Comparison of ENCODE assay signal across 14 mouse cellular contexts in the genomic region with DNA sequence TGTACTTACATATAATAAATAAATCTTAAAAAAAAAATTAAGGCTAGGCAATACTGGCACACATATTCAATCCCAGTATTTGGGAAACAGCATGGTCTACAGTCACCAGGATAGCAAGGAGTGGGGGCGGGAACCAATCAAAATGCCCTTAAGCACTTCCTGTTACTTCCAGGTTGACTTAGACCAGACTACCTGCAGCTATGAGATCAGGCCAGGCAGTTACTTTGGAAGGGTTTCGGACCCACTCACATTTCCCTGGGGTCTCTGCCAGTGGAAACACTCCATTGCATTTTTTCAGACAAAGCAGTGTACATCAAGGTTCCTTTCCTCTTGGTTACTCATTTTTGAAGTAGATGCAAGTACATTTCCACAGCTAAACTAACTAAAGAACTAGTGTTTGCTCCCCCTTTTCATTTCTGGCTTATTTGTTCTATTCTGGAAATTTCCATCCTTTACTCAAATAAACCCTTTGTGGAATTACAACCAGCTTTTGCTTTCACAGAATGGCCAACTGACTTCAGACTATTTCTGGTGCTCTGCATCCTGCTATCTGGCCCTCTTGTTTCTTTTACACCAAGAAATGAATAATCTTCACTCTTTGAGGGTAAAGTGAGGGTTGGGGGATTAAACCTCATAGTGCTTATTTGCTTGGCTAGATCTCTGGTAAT. TPM values are rescaled to one million over a fixed set of nuclear protein-coding genes. Genes with fewer than 3 reads are reported as not detected.
DNase-seq lines count a peak whose midpoint lies in the region; ATAC-seq and TF ChIP-seq lines count a peak whose summit lies in the region.
"Had no signal": no experiment of that assay in that cellular context is flagged by ENCODE, and none has a peak within 500 bp of the region (broad histone marks: within the 10 kb centered on the region; RNA-seq: fewer than 3 reads in every experiment).

No protein-coding gene starts in this region.

- TF ChIP-seq CTCF in MEL (IDR thresholded peaks at IDR 0.05 in 2 of 3, conservative IDR thresholded peaks at IDR 0.05 in 1 of 3; ENCODE audit: control insufficient read depth in 1 of 3, insufficient read depth in 1 of 3, low read depth in 2 of 3, low read length in 3 of 3, poor library complexity in 1 of 3, severe bottlenecking in 1 of 3) = no peak
- no peak for TF ChIP-seq CTCF in lung, postnatal 0 days (IDR thresholded peaks at IDR 0.05)

- WGBS in hindbrain, embryonic 11.5 days = 86% methylated on average over 2 of the region's 2 CpGs
- WGBS in hindbrain, embryonic 10.5 days = 85% methylated on average over 2 of the region's 2 CpGs
- WGBS in lung, postnatal 0 days = 83% methylated on average over 2 of the region's 2 CpGs

- peak; percentile 22; the same call in 1 of the 2 replicates for ATAC-seq in hindbrain, embryonic 11.5 days (ENCODE audit: low FRiP score)
- ATAC-seq in lung, postnatal 0 days = 0 out of 2 replicates have a peak, but pooled peaks have one; percentile 30
- no peak for ATAC-seq in monocyte, adult 5-6 weeks (replicated peaks; ENCODE audit: insufficient number of reproducible peaks, low FRiP score, low TSS enrichment, poor library complexity, severe bottlenecking)
- ATAC-seq: CD4-positive, CD25-positive, alpha-beta regulatory T cell, adult 4 months; forebrain, embryonic 13.5 days; hindbrain, postnatal 0 days had no signal

- no peak for DNase-seq in hindbrain, embryonic 11.5 days (ENCODE audit: low spot score)
- DNase-seq in hindbrain, embryonic 10.5 days (ENCODE audit: low spot score) = no peak
- DNase-seq in 3T3-L1 (ENCODE audit: low read depth, low spot score) = peak; percentile 39
- DNase-seq in MEL (ENCODE audit: low read depth, low spot score) = peak; percentile 74
- no peak for DNase-seq in lung, postnatal 0 days (ENCODE audit: low spot score)
- no peak for DNase-seq in urinary bladder, postnatal 25 days (ENCODE audit: low spot score)
- DNase-seq in layer of hippocampus, postnatal 36 days = no peak
- DNase-seq: cerebellum, postnatal 14 days; thymus, postnatal 14 days had no signal

- H3K36me3 ChIP-seq in hindbrain, embryonic 11.5 days (ENCODE audit: control insufficient read depth, insufficient read depth, low read length) = peaks cover 6% of the 10 kb centered on the region; the same call in 1 of the 2 replicates
- H3K36me3 ChIP-seq in hindbrain, embryonic 10.5 days = peaks cover 74% of the 10 kb centered on the region
- peaks cover 19 to 56% of the 10 kb centered on the region in 2 experiments for H3K36me3 ChIP-seq in MEL (ENCODE audit: control insufficient read depth in 1 of 2, insufficient read depth in 2 of 2, low read length in 2 of 2)
- H3K36me3 ChIP-seq in lung, postnatal 0 days (ENCODE audit: insufficient read depth, low read length) = peaks cover 27% of the 10 kb centered on the region

- no peak for TF ChIP-seq RAD21 in MEL (IDR thresholded peaks at IDR 0.05; ENCODE audit: low read depth, low read length)

- H3K27me3 ChIP-seq in hindbrain, embryonic 11.5 days (ENCODE audit: control insufficient read depth, insufficient read depth, low read length) = no peaks in the 10 kb centered on the region
- no peaks in the 10 kb centered on the region for H3K27me3 ChIP-seq in hindbrain, embryonic 10.5 days (ENCODE audit: insufficient read depth, poor library complexity, severe bottlenecking)
- no peaks in the 10 kb centered on the region for H3K27me3 ChIP-seq in MEL (ENCODE audit: control insufficient read depth in 1 of 2, insufficient read depth in 2 of 2, low read length in 2 of 2)
- no peaks in the 10 kb centered on the region for H3K27me3 ChIP-seq in lung, postnatal 0 days (replicated peaks; ENCODE audit: insufficient read depth, low read length)
- H3K27me3 ChIP-seq: forebrain, embryonic 13.5 days; neural tube, embryonic 12.5 days had no signal

- no peak overlapping the region for H3K27ac ChIP-seq in hindbrain, embryonic 11.5 days (ENCODE audit: low read depth, low read length)
- H3K27ac ChIP-seq in hindbrain, embryonic 10.5 days = no peak overlapping the region
- peak overlapping the region; percentile 63 for H3K27ac ChIP-seq in MEL (ENCODE audit: control insufficient read depth, low read depth, low read length)
- no peak overlapping the region for H3K27ac ChIP-seq in lung, postnatal 0 days (ENCODE audit: low read length)
- H3K27ac ChIP-seq: forebrain, embryonic 13.5 days; hindbrain, postnatal 0 days; neural tube, embryonic 12.5 days had no signal

- peak in 1 of 2 experiments; percentile 74; a peak in 2 of 4 replicates for TF ChIP-seq POLR2A in MEL (IDR thresholded peaks at IDR 0.05; ENCODE audit: control insufficient read depth in 1 of 2, insufficient read depth in 1 of 2, low read depth in 1 of 2, low read length in 2 of 2, poor library complexity in 1 of 2)

- H3K4me3 ChIP-seq in hindbrain, embryonic 11.5 days (ENCODE audit: low read depth, low read length) = no peak overlapping the region
- no peak overlapping the region for H3K4me3 ChIP-seq in hindbrain, embryonic 10.5 days
- no peak overlapping the region for H3K4me3 ChIP-seq in MEL (ENCODE audit: control insufficient read depth in 1 of 2, insufficient read depth in 1 of 2, low read depth in 2 of 2, low read length in 2 of 2)
- H3K4me3 ChIP-seq in lung, postnatal 0 days (ENCODE audit: low read depth, low read length) = no peak overlapping the region
- H3K4me3 ChIP-seq: forebrain, embryonic 13.5 days; neural tube, embryonic 12.5 days had no signal

- H3K4me2 ChIP-seq in hindbrain, embryonic 11.5 days (replicated peaks; ENCODE audit: low read depth, low read length) = no peak overlapping the region
- no peak overlapping the region for H3K4me2 ChIP-seq in lung, postnatal 0 days (replicated peaks; ENCODE audit: low read depth, low read length)
- H3K4me2 ChIP-seq: forebrain, embryonic 13.5 days; neural tube, embryonic 12.5 days had no signal

- H3K79me2 ChIP-seq in MEL (ENCODE audit: control insufficient read depth, insufficient read depth, low read length, poor library complexity) = peaks cover 6% of the 10 kb centered on the region; the same call in 1 of the 2 replicates

- no peak overlapping the region for H3K9ac ChIP-seq in hindbrain, embryonic 11.5 days (ENCODE audit: low read depth, low read length)
- H3K9ac ChIP-seq in MEL (ENCODE audit: control insufficient read depth, low read depth, low read length, poor library complexity, severe bottlenecking) = no peak overlapping the region
- H3K9ac ChIP-seq in lung, postnatal 0 days (replicated peaks; ENCODE audit: low read depth) = no peak overlapping the region
- H3K9ac ChIP-seq: forebrain, embryonic 13.5 days; neural tube, embryonic 12.5 days had no signal

- TF ChIP-seq EP300 in MEL (IDR thresholded peaks at IDR 0.05; ENCODE audit: low read depth in 1 of 2, low read length in 2 of 2) = no peak
- TF ChIP-seq EP300 in lung, postnatal 0 days (IDR thresholded peaks at IDR 0.05) = no peak

- H3K4me1 ChIP-seq in hindbrain, embryonic 11.5 days (replicated peaks; ENCODE audit: control insufficient read depth, insufficient read depth, low read length) = no peaks in the 10 kb centered on the region
- H3K4me1 ChIP-seq in hindbrain, embryonic 10.5 days (replicated peaks) = no peaks in the 10 kb centered on the region
- peaks cover 7 to 22% of the 10 kb centered on the region in 2 experiments for H3K4me1 ChIP-seq in MEL (ENCODE audit: control insufficient read depth in 1 of 2, insufficient read depth in 2 of 2, low read length in 2 of 2)
- no peaks in the 10 kb centered on the region for H3K4me1 ChIP-seq in lung, postnatal 0 days (ENCODE audit: insufficient read depth, low read depth, low read length)
- H3K4me1 ChIP-seq: forebrain, embryonic 13.5 days; neural tube, embryonic 12.5 days had no signal

- H3K9me3 ChIP-seq in hindbrain, embryonic 11.5 days (ENCODE audit: control insufficient read depth, low read length) = no peaks in the 10 kb centered on the region
- no peaks in the 10 kb centered on the region for H3K9me3 ChIP-seq in hindbrain, embryonic 10.5 days
- H3K9me3 ChIP-seq in MEL (replicated peaks; ENCODE audit: insufficient read depth, low read length) = no peaks in the 10 kb centered on the region
- no peaks in the 10 kb centered on the region for H3K9me3 ChIP-seq in lung, postnatal 0 days (ENCODE audit: low read length)
- H3K9me3 ChIP-seq: forebrain, embryonic 13.5 days; neural tube, embryonic 12.5 days had no signal

RNA-seq across cellular contexts. Expression of a gene that starts 10.9 kb away (rescaled TPM):
- polyA plus RNA-seq in hindbrain, embryonic 11.5 days (2014; fragmentation: Nextera tagmentation; extraction: Ambion mirVana) = 421 and 434 TPM in 2 replicates
- polyA plus RNA-seq in hindbrain, embryonic 10.5 days (2016; fragmentation: Nextera tagmentation; extraction: Ambion mirVana) = 452 and 562 TPM in 2 replicates
- total RNA-seq in MEL (2012; rRNA removed) = 883 and 942 TPM in 2 replicates
- polyA plus RNA-seq in MEL (2012; ENCODE audit: insufficient read depth in 1 of 2, insufficient read length in 2 of 2, low read depth in 1 of 2, low replicate concordance in 2 of 2, missing spikeins in 1 of 2) = 100 to 1,000 TPM in 1 of 2 experiments, not detected in 1; 752 TPM
- 115 and 120 TPM in 2 replicates for polyA plus RNA-seq in lung, postnatal 0 days (2015; fragmentation: Nextera tagmentation; extraction: Ambion mirVana)
- total RNA-seq in monocyte, adult 5-6 weeks (2017) = 100 to 218 TPM (median 129 TPM) in 3 replicates
- 100 to 1,000 TPM; 111 to 118 TPM for total RNA-seq in layer of hippocampus, postnatal 36 days (2021)

RNA-seq across cellular contexts. Expression of a gene that starts 11.1 kb away (rescaled TPM):
- polyA plus RNA-seq in hindbrain, embryonic 11.5 days (2014; fragmentation: Nextera tagmentation; extraction: Ambion mirVana) = 354 and 387 TPM in 2 replicates
- 325 and 525 TPM in 2 replicates for polyA plus RNA-seq in hindbrain, embryonic 10.5 days (2016; fragmentation: Nextera tagmentation; extraction: Ambion mirVana)
- 775 and 808 TPM in 2 replicates for total RNA-seq in MEL (2012; rRNA removed)
- 100 to 1,000 TPM; 306 to 885 TPM for polyA plus RNA-seq in MEL (2012; ENCODE audit: insufficient read depth in 1 of 2, insufficient read length in 2 of 2, low read depth in 1 of 2, low replicate concordance in 2 of 2, missing spikeins in 1 of 2)
- polyA plus RNA-seq in lung, postnatal 0 days (2015; fragmentation: Nextera tagmentation; extraction: Ambion mirVana) = 80.8 and 95.7 TPM in 2 replicates
- 128 to 155 TPM (median 141 TPM) in 3 replicates for total RNA-seq in monocyte, adult 5-6 weeks (2017)
- total RNA-seq in layer of hippocampus, postnatal 36 days (2021) = 100 to 1,000 TPM; 189 to 190 TPM

RNA-seq across cellular contexts. Expression of a gene that starts 24.4 kb away (rescaled TPM):
- 36.2 and 41.4 TPM in 2 replicates for polyA plus RNA-seq in hindbrain, embryonic 11.5 days (2014; fragmentation: Nextera tagmentation; extraction: Ambion mirVana)
- polyA plus RNA-seq in hindbrain, embryonic 10.5 days (2016; fragmentation: Nextera tagmentation; extraction: Ambion mirVana) = 26.4 and 29.3 TPM in 2 replicates
- 9.0 and 13.4 TPM in 2 replicates for total RNA-seq in MEL (2012; rRNA removed)
- polyA plus RNA-seq in MEL (2012; ENCODE audit: insufficient read depth in 1 of 2, insufficient read length in 2 of 2, low read depth in 1 of 2, low replicate concordance in 2 of 2, missing spikeins in 1 of 2) = 10 to 100 TPM in 1 of 2 experiments, 1 to 10 TPM in 1; 9.8 to 84.6 TPM
- polyA plus RNA-seq in lung, postnatal 0 days (2015; fragmentation: Nextera tagmentation; extraction: Ambion mirVana) = 32.9 and 34.3 TPM in 2 replicates
- 71.7 to 116 TPM (median 73.4 TPM) in 3 replicates for total RNA-seq in monocyte, adult 5-6 weeks (2017)
- 10 to 100 TPM; 19.7 to 21.2 TPM for total RNA-seq in layer of hippocampus, postnatal 36 days (2021)

RNA-seq across cellular contexts. Expression of a gene that starts 49.7 kb away (rescaled TPM):
- polyA plus RNA-seq in hindbrain, embryonic 11.5 days (2014; fragmentation: Nextera tagmentation; extraction: Ambion mirVana) = 366 and 384 TPM in 2 replicates
- 206 and 272 TPM in 2 replicates for polyA plus RNA-seq in hindbrain, embryonic 10.5 days (2016; fragmentation: Nextera tagmentation; extraction: Ambion mirVana)
- 118 and 135 TPM in 2 replicates for total RNA-seq in MEL (2012; rRNA removed)
- polyA plus RNA-seq in MEL (2012; ENCODE audit: insufficient read depth in 1 of 2, insufficient read length in 2 of 2, low read depth in 1 of 2, low replicate concordance in 2 of 2, missing spikeins in 1 of 2) = 100 to 1,000 TPM; 111 to 167 TPM
- polyA plus RNA-seq in lung, postnatal 0 days (2015; fragmentation: Nextera tagmentation; extraction: Ambion mirVana) = 212 and 219 TPM in 2 replicates
- total RNA-seq in monocyte, adult 5-6 weeks (2017) = 708 to 966 TPM (median 956 TPM) in 3 replicates
- total RNA-seq in layer of hippocampus, postnatal 36 days (2021) = 100 to 1,000 TPM; 159 to 160 TPM

RNA-seq across cellular contexts. Expression of a gene that starts 54.0 kb away (rescaled TPM):
- 176 and 183 TPM in 2 replicates for polyA plus RNA-seq in hindbrain, embryonic 11.5 days (2014; fragmentation: Nextera tagmentation; extraction: Ambion mirVana)
- polyA plus RNA-seq in hindbrain, embryonic 10.5 days (2016; fragmentation: Nextera tagmentation; extraction: Ambion mirVana) = 117 and 138 TPM in 2 replicates
- 20.7 and 22.0 TPM in 2 replicates for total RNA-seq in MEL (2012; rRNA removed)
- 10 to 100 TPM; 26.6 to 62.1 TPM for polyA plus RNA-seq in MEL (2012; ENCODE audit: insufficient read depth in 1 of 2, insufficient read length in 2 of 2, low read depth in 1 of 2, low replicate concordance in 2 of 2, missing spikeins in 1 of 2)
- 109 and 114 TPM in 2 replicates for polyA plus RNA-seq in lung, postnatal 0 days (2015; fragmentation: Nextera tagmentation; extraction: Ambion mirVana)
- 68.1 to 119 TPM (median 87.3 TPM) in 3 replicates for total RNA-seq in monocyte, adult 5-6 weeks (2017)
- 10 to 100 TPM; 54.6 to 62.5 TPM for total RNA-seq in layer of hippocampus, postnatal 36 days (2021)

Comparison
In these comparisons a context has a peak if more than half of its experiments do, and no peak if none do; other contexts are left out.
1. DNase-seq: peak in 3T3-L1 (single experiment) and MEL (single experiment); none in hindbrain, embryonic 11.5 days (single experiment), hindbrain, embryonic 10.5 days (single experiment), lung, postnatal 0 days (single experiment), urinary bladder, postnatal 25 days (single experiment) and layer of hippocampus, postnatal 36 days (0 of 2).